Mouse (Mus musculus) bone marrow macrophage, adult 2 months (primary cell): ENCODE results near the gene Cadm4.

ENCODE experiments used
- CTCF ChIP-seq: IDR thresholded peaks from 2 replicates; pipeline ENCODE4 v1.5.1; 2012; ENCODE audit warnings: low read depth, mild to moderate bottlenecking, low read length, moderate library complexity
- POLR2A ChIP-seq: IDR thresholded peaks from 2 replicates; pipeline ENCODE4 v1.6.1; 2012; ENCODE audit warnings: mild to moderate bottlenecking, low read depth, low read length, borderline replicate concordance

DNA sequence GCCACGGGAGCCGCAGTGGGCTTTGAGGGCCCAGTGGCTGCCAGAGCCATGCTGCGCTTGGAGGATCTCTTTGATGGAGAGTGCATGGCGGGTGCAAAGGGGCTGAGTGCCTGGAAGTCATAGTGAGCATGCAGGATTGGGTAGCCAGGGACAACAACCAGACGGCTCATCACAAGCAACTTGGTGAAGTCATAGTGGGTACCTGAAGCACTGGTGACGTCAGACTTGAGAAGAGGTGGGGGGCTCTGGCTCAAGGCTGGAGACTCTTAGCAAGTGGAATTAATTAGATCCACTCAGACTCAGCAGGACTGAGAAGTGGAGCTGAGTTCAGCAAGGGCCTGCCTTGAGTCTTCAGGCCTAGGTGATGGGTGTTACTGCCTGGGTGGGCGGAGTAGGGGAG lies 30.5 kb downstream of the Cadm4 start, which contains the start of gene AC161166.1:
- TF ChIP-seq CTCF (no peak), POLR2A (no peak)
